Mouse (Mus musculus): ENCODE data around the gene Trcg1. TPM values are rescaled to one million over a fixed set of nuclear protein-coding genes. Genes with fewer than 3 reads are reported as not detected.

The Trcg1 gene
- polyA plus RNA-seq, 2 experiments = not detected

GRCm38 (mm10) chr9:57296277-57296676, 59.9 kb downstream of the Trcg1 start:
- 74% methylated on average over 8 of the region's 8 CpGs for WGBS
- no peak overlapping the region for H3K4me2 ChIP-seq (replicated peaks; ENCODE audit: low read depth, low read length, severe bottlenecking)
- H3K27ac ChIP-seq (replicated peaks; ENCODE audit: low read depth, low read length) = no peak overlapping the region
- no peak overlapping the region for H3K9ac ChIP-seq (ENCODE audit: low read depth, low read length, severe bottlenecking)
- no peak overlapping the region for H3K4me3 ChIP-seq (replicated peaks; ENCODE audit: low read length)
- no peaks in the 10 kb centered on the region for H3K36me3 ChIP-seq (ENCODE audit: control insufficient read depth, insufficient read depth, low read length)
- no peak for TF ChIP-seq POLR2A (IDR thresholded peaks at IDR 0.05; ENCODE audit: borderline replicate concordance, extremely low read depth, insufficient read depth, insufficient read length)
- H3K9me3 ChIP-seq (ENCODE audit: control insufficient read depth, low read length) = no peaks in the 10 kb centered on the region
- H3K4me1 ChIP-seq (ENCODE audit: control insufficient read depth, insufficient read depth, low read length) = no peaks in the 10 kb centered on the region
- no peaks in the 10 kb centered on the region for H3K27me3 ChIP-seq (ENCODE audit: control insufficient read depth, insufficient read depth, low read length)
- ATAC-seq (ENCODE audit: low FRiP score, low read depth) (no peak), DNase-seq (ENCODE audit: low spot score) (no peak)

DNA sequence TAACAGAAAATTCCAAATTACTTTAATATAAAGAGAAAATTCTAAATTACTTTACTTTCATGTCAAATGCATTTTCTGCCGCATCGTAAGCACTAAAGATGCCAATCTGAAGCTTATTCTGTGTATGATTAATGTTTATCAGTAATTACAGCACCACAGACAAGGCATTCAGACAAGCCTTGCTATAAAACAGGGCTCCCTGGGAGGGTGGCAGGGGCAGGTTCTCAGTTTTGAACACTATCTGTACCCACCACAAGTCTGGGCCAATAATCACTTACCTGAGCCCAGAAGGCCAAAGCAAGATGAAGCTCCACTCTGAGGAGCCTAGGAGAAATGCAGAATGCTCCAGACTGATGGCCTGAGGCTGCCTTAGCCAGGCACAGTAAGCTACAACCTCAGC, 61.6 kb downstream of the Trcg1 start:
- ATAC-seq (ENCODE audit: low FRiP score, low read depth) = no peak
- no peaks in the 10 kb centered on the region for H3K9me3 ChIP-seq (ENCODE audit: control insufficient read depth, low read length)
- no peaks in the 10 kb centered on the region for H3K27me3 ChIP-seq (ENCODE audit: control insufficient read depth, insufficient read depth, low read length)
- DNase-seq (ENCODE audit: low spot score) = no peak
- no peak overlapping the region for H3K27ac ChIP-seq (replicated peaks; ENCODE audit: low read depth, low read length)
- H3K9ac ChIP-seq (ENCODE audit: low read depth, low read length, severe bottlenecking) = no peak overlapping the region
- TF ChIP-seq POLR2A (IDR thresholded peaks at IDR 0.05; ENCODE audit: borderline replicate concordance, extremely low read depth, insufficient read depth, insufficient read length) = no peak
- H3K4me3 ChIP-seq (replicated peaks; ENCODE audit: low read length) = no peak overlapping the region
- WGBS = 76% methylated on average over 2 of the region's 2 CpGs
- no peak overlapping the region for H3K4me2 ChIP-seq (replicated peaks; ENCODE audit: low read depth, low read length, severe bottlenecking)
- H3K36me3 ChIP-seq (ENCODE audit: control insufficient read depth, insufficient read depth, low read length) = no peaks in the 10 kb centered on the region
- no peaks in the 10 kb centered on the region for H3K4me1 ChIP-seq (ENCODE audit: control insufficient read depth, insufficient read depth, low read length)

Other genes with a start within 250 kb of the Trcg1 start
- 41.8 and 48.4 TPM in 2 replicates for gene Ptpn9, start 241.6 kb upstream of the Trcg1 start, polyA plus RNA-seq (2012; rRNA removed)
- 38.3 and 43.7 TPM in 2 replicates for gene Ptpn9, start 241.6 kb upstream of the Trcg1 start, polyA plus RNA-seq (2014; fragmentation: Nextera tagmentation; extraction: Ambion mirVana)
- gene Sin3a, start 164.5 kb upstream of the Trcg1 start, polyA plus RNA-seq (2012; rRNA removed) = 77.0 and 121 TPM in 2 replicates
- 35.7 and 39.0 TPM in 2 replicates for gene Sin3a, start 164.5 kb upstream of the Trcg1 start, polyA plus RNA-seq (2014; fragmentation: Nextera tagmentation; extraction: Ambion mirVana)
- gene Man2c1, start 105.9 kb upstream of the Trcg1 start, polyA plus RNA-seq (2012; rRNA removed) = 177 and 268 TPM in 2 replicates
- 41.3 and 46.7 TPM in 2 replicates for gene Man2c1, start 105.9 kb upstream of the Trcg1 start, polyA plus RNA-seq (2014; fragmentation: Nextera tagmentation; extraction: Ambion mirVana)
- gene Neil1, start 88.3 kb upstream of the Trcg1 start, polyA plus RNA-seq (2012; rRNA removed) = 13.5 and 15.4 TPM in 2 replicates
- gene Neil1, start 88.3 kb upstream of the Trcg1 start, polyA plus RNA-seq (2014; fragmentation: Nextera tagmentation; extraction: Ambion mirVana) = 5.4 and 7.5 TPM in 2 replicates
- 125 and 147 TPM in 2 replicates for gene Commd4, start 78.2 kb upstream of the Trcg1 start, polyA plus RNA-seq (2012; rRNA removed)
- 93.2 and 95.2 TPM in 2 replicates for gene Commd4, start 78.2 kb upstream of the Trcg1 start, polyA plus RNA-seq (2014; fragmentation: Nextera tagmentation; extraction: Ambion mirVana)
- 11.1 and 12.5 TPM in 2 replicates for gene 1700017B05Rik, start 26.1 kb downstream of the Trcg1 start, polyA plus RNA-seq (2012; rRNA removed)
- gene 1700017B05Rik, start 26.1 kb downstream of the Trcg1 start, polyA plus RNA-seq (2014; fragmentation: Nextera tagmentation; extraction: Ambion mirVana) = 18.0 and 18.8 TPM in 2 replicates
- 32.1 and 32.8 TPM in 2 replicates for gene Ppcdc, start 203.6 kb downstream of the Trcg1 start, polyA plus RNA-seq (2012; rRNA removed)
- 22.1 and 27.5 TPM in 2 replicates for gene Ppcdc, start 203.6 kb downstream of the Trcg1 start, polyA plus RNA-seq (2014; fragmentation: Nextera tagmentation; extraction: Ambion mirVana)
- 33.8 and 45.3 TPM in 2 replicates for gene Scamp5, start 231.5 kb downstream of the Trcg1 start, polyA plus RNA-seq (2012; rRNA removed)
- gene Scamp5, start 231.5 kb downstream of the Trcg1 start, polyA plus RNA-seq (2014; fragmentation: Nextera tagmentation; extraction: Ambion mirVana) = 10.0 and 12.5 TPM in 2 replicates

All from limb, embryonic 14.5 days (tissue).